8 mouse cellular contexts compared by ENCODE assay signal in the genomic region with DNA sequence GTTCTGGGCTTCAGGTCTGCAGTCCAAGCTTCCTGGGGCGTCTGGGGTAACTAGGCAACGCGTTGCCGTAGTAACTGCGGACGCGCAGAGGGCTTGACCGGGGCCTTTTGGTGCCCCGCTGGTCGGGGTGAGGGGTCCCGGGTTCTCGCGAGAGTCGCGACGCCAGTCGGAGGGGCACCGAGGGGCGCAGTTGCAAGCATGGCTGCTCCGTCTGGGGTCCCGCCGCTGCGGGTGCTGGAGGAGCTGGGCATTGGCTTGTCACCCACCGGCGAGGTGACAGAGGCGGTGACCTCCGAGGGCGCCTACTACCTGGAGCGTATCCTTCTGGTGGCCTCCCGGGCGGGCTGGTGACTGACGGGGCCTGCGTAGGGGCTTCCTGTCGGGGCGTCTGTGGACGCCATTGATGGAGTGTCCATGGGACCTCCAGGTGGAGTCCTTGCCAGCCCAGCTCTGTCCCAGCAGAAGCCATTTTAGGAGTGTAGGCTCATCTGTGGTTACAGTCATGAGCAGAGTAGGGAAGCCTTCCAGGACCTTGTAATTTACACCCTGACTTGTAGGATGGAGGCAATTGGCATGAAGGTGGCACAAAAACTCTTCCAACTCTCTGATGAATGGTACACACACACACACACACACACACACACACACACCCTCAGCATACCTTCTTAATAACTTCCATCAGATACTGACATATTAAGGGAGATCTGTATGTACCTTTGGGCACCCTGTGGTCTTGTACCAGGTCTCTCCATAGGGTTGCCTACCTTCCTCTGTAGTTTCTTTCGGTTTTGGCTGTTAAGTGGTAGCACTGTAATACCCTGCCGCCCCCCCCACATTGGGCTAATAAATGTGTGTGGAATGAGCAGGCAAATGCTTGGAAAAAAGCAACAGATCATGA. TPM values are rescaled to one million over a fixed set of nuclear protein-coding genes. Genes with fewer than 3 reads are reported as not detected.
DNase-seq lines count a peak whose midpoint lies in the region; ATAC-seq and TF ChIP-seq lines count a peak whose summit lies in the region.

A gene (plus strand): TSS at position 165 of the 898 bp plus-strand sequence.

- no peaks in the 10 kb centered on the region for H3K79me2 ChIP-seq in liver, adult 2 months (ENCODE audit: control insufficient read depth, insufficient read depth, low read length)

- no peak within 1 kb of the TSS for H3K9ac ChIP-seq in intestine, embryonic 14.5 days (ENCODE audit: low read length)
- no peak within 1 kb of the TSS for H3K9ac ChIP-seq in liver, adult 2 months (ENCODE audit: low read depth, low read length)
- H3K9ac ChIP-seq in neural tube, embryonic 14.5 days (replicated peaks; ENCODE audit: low read depth, low read length): peak within 1 kb of the TSS; percentile 44; the same call in 1 of the 2 replicates

- H3K4me3 ChIP-seq in embryonic fibroblast, embryonic 13.5 days (ENCODE audit: insufficient read depth, low read length): peak within 1 kb of the TSS; percentile 16
- peak within 1 kb of the TSS; percentile 40 for H3K4me3 ChIP-seq in intestine, embryonic 14.5 days (ENCODE audit: low read depth, low read length)
- H3K4me3 ChIP-seq in liver, adult 2 months (ENCODE audit: insufficient read depth, low read depth, low read length): peak within 1 kb of the TSS; percentile 46; the same call in 1 of the 2 replicates
- peak within 1 kb of the TSS; percentile 41 for H3K4me3 ChIP-seq in neural tube, embryonic 14.5 days (ENCODE audit: low read depth, low read length)

- peak; percentile 72 for ATAC-seq in intestine, embryonic 14.5 days (replicated peaks; ENCODE audit: low FRiP score, low TSS enrichment, low read depth)
- peak; percentile 94 for ATAC-seq in neural tube, embryonic 14.5 days (ENCODE audit: low read depth)

- 6% methylated on average over 38 of the region's 38 CpGs for WGBS in intestine, embryonic 14.5 days
- 8% methylated on average over 38 of the region's 38 CpGs for WGBS in liver, adult 2 months
- WGBS in neural tube, embryonic 14.5 days: 10% methylated on average over 38 of the region's 38 CpGs

- no peak for TF ChIP-seq CTCF in embryonic fibroblast, embryonic 13.5 days (IDR thresholded peaks at IDR 0.05; ENCODE audit: borderline replicate concordance, insufficient read depth, low read length)
- no peak for TF ChIP-seq CTCF in liver, adult 2 months (IDR thresholded peaks at IDR 0.05; ENCODE audit: low read depth, low read length)

- no peaks in the 10 kb centered on the region for H3K27me3 ChIP-seq in intestine, embryonic 14.5 days (replicated peaks; ENCODE audit: control insufficient read depth, insufficient read depth, low read length)
- H3K27me3 ChIP-seq in liver, adult 2 months (ENCODE audit: control insufficient read depth, insufficient read depth, low read length): 0 out of 2 replicates have a peak, but pooled peaks cover 5% of the 10 kb centered on the region
- H3K27me3 ChIP-seq in neural tube, embryonic 14.5 days (ENCODE audit: control insufficient read depth, insufficient read depth, low read length): no peaks in the 10 kb centered on the region

- no peaks in the 10 kb centered on the region for H3K9me3 ChIP-seq in intestine, embryonic 14.5 days (ENCODE audit: control insufficient read depth, low read length)
- H3K9me3 ChIP-seq in neural tube, embryonic 14.5 days (ENCODE audit: control insufficient read depth, low read length): no peaks in the 10 kb centered on the region

- peak within 1 kb of the TSS; percentile 71 for H3K4me2 ChIP-seq in intestine, embryonic 14.5 days (ENCODE audit: low read length)
- H3K4me2 ChIP-seq in neural tube, embryonic 14.5 days (ENCODE audit: low read depth, low read length): peak within 1 kb of the TSS; percentile 66

- no peaks in the 10 kb centered on the region for H3K4me1 ChIP-seq in embryonic fibroblast, embryonic 13.5 days (ENCODE audit: control insufficient read depth, insufficient read depth, low read length)
- H3K4me1 ChIP-seq in intestine, embryonic 14.5 days (replicated peaks; ENCODE audit: control insufficient read depth, insufficient read depth, low read length): 0 out of 2 replicates have a peak, but pooled peaks cover 2% of the 10 kb centered on the region
- no peaks in the 10 kb centered on the region for H3K4me1 ChIP-seq in liver, adult 2 months (ENCODE audit: control insufficient read depth, insufficient read depth, low read length)
- no peaks in the 10 kb centered on the region for H3K4me1 ChIP-seq in neural tube, embryonic 14.5 days (ENCODE audit: control insufficient read depth, insufficient read depth, low read length)

- peak; percentile 3 for DNase-seq in cerebellum, adult 8-10 months
- DNase-seq in cerebellum, adult 11 months: no peak
- DNase-seq in ZHBTc4 (ENCODE audit: low read depth, low spot score) (peak; percentile 84), adipocyte (ENCODE audit: low spot score) (no peak)
- peak; percentile 60 for DNase-seq in intestine, embryonic 14.5 days (ENCODE audit: low spot score)
- no peak for DNase-seq in liver, adult 2 months (ENCODE audit: extremely low read depth, low read depth, low spot score)

- no peak for TF ChIP-seq POLR2A in embryonic fibroblast, embryonic 13.5 days (IDR thresholded peaks at IDR 0.05; ENCODE audit: low read depth, low read length)
- no peak for TF ChIP-seq POLR2A in liver, adult 2 months (IDR thresholded peaks at IDR 0.05; ENCODE audit: extremely low read depth, insufficient read depth, low read length)

- H3K36me3 ChIP-seq in intestine, embryonic 14.5 days (ENCODE audit: control insufficient read depth, insufficient read depth, low read length): no peaks in the 10 kb centered on the region
- H3K36me3 ChIP-seq in liver, adult 2 months (ENCODE audit: control insufficient read depth, insufficient read depth, low read length): no peaks in the 10 kb centered on the region
- no peaks in the 10 kb centered on the region for H3K36me3 ChIP-seq in neural tube, embryonic 14.5 days (ENCODE audit: control insufficient read depth, insufficient read depth, low read length)

- no peak within 1 kb of the TSS for H3K27ac ChIP-seq in embryonic fibroblast, embryonic 13.5 days (ENCODE audit: insufficient read depth, low read length)
- no peak within 1 kb of the TSS for H3K27ac ChIP-seq in intestine, embryonic 14.5 days (ENCODE audit: low read depth)
- no peak within 1 kb of the TSS for H3K27ac ChIP-seq in liver, adult 2 months (replicated peaks; ENCODE audit: insufficient read depth, low read depth, low read length)
- H3K27ac ChIP-seq in neural tube, embryonic 14.5 days (ENCODE audit: low read depth, low read length): no peak within 1 kb of the TSS

RNA-seq across cellular contexts. Expression of the gene that starts here (rescaled TPM):
- polyA plus RNA-seq in embryonic fibroblast, embryonic 13.5 days (2011; ENCODE audit: insufficient read length, low read depth, missing spikeins): not detected in 2 replicates
- 0.24 and 0.28 TPM in 2 replicates for polyA plus RNA-seq in intestine, embryonic 14.5 days (2014; fragmentation: Nextera tagmentation; extraction: Ambion mirVana)
- not detected in 2 replicates for total RNA-seq in liver, adult 2 months (2014; rRNA removed)
- polyA plus RNA-seq in liver, adult 2 months (2012; rRNA removed): not detected in 2 replicates
- polyA plus RNA-seq in neural tube, embryonic 14.5 days (2014; fragmentation: Nextera tagmentation; extraction: Ambion mirVana): 1.4 and 1.7 TPM in 2 replicates

Comparison
In these comparisons a context has a peak if more than half of its experiments do, and no peak if none do; other contexts are left out.
1. DNase-seq: peak in cerebellum, adult 8-10 months (single experiment) and ZHBTc4 (single experiment); none in cerebellum, adult 11 months (single experiment), liver, adult 2 months (single experiment) and adipocyte (single experiment).
2. Peak in DNase-seq, ATAC-seq, H3K4me3 ChIP-seq and H3K4me2 ChIP-seq in intestine, embryonic 14.5 days; RNA of the gene not detected or under 1 TPM.
3. Peak in every context shown above with its lines, with median percentiles within 50 percentile points of each other: H3K4me3 ChIP-seq.